Mouse (Mus musculus) intestine, embryonic 14.5 days (tissue): Measurements from ENCODE around the gene Card10. TPM values are rescaled to one million over a fixed set of nuclear protein-coding genes. Genes with fewer than 3 reads are reported as not detected.

Experiments
- ATAC-seq: fragments of 200-750 bp; cut with Nextera tagmentation; replicated peaks from 2 replicates; pipeline ENCODE4 v1.8.0; 2017; ENCODE audit warnings: low read depth, moderate number of reproducible peaks, moderate TSS enrichment, moderate library complexity; ENCODE audit not compliant: low FRiP score, low TSS enrichment
- DNase-seq: peaks from one replicate; pipeline ENCODE4 v3.0.0-alpha.2; 2018; ENCODE audit warnings: low spot score
- H3K27ac ChIP-seq: fragments of 300-500 bp; sonication (generic); 2 replicates; pipeline ENCODE4 v1.5.1; 2014; ENCODE audit warnings: low read depth, mild to moderate bottlenecking, control low read depth
- H3K27me3 ChIP-seq: fragments of 300-500 bp; sonication (generic); replicated peaks from 2 replicates; pipeline ENCODE4 v1.6.1; 2014; ENCODE audit warnings: low read length, control low read depth; ENCODE audit not compliant: control insufficient read depth, insufficient read depth
- H3K36me3 ChIP-seq: fragments of 300-500 bp; sonication (generic); 2 replicates; pipeline ENCODE4 v1.6.1; 2014; ENCODE audit warnings: low read length, control low read depth; ENCODE audit not compliant: control insufficient read depth, insufficient read depth
- H3K4me1 ChIP-seq: fragments of 300-500 bp; sonication (generic); replicated peaks from 2 replicates; pipeline ENCODE4 v1.6.1; 2014; ENCODE audit warnings: low read length, control low read depth, mixed read lengths; ENCODE audit not compliant: control insufficient read depth, insufficient read depth
- H3K4me2 ChIP-seq: fragments of 300-500 bp; sonication (generic); 2 replicates; pipeline ENCODE4 v1.6.1; 2014; ENCODE audit warnings: low read length
- H3K4me3 ChIP-seq: fragments of 300-500 bp; sonication (generic); 2 replicates; pipeline ENCODE4 v1.5.1; 2014; ENCODE audit warnings: low read depth, low read length, control low read depth, mixed read lengths
- H3K9ac ChIP-seq: fragments of 300-500 bp; sonication (generic); 2 replicates; pipeline ENCODE4 v1.6.1; 2014; ENCODE audit warnings: mild to moderate bottlenecking, low read length
- H3K9me3 ChIP-seq: fragments of 300-500 bp; sonication (generic); 2 replicates; pipeline ENCODE4 v1.6.1; 2016; ENCODE audit warnings: low read length, control low read depth; ENCODE audit not compliant: control insufficient read depth
- WGBS: fragments of 180-500 bp; shearing (Covaris S2); extraction: QIAGEN DNeasy Blood & Tissue Kit; methylation state at CpG from one replicate; pipeline ENCODE4 v1.1.7; 2014; 5-methylcytosine and 5-hydroxymethylcytosine counted together
- polyA plus RNA-seq: library from polyadenylated mRNA; unstranded; fragments of >200 nt; fragmentation: Nextera tagmentation; extraction: Ambion mirVana; gene quantifications from 2 replicates; pipeline ENCODE4 v1.2.1, GENCODE M21; 2014

The Card10 gene
- polyA plus RNA-seq, 1 experiment from 2014 or later, result 8.6 TPM

DNA sequence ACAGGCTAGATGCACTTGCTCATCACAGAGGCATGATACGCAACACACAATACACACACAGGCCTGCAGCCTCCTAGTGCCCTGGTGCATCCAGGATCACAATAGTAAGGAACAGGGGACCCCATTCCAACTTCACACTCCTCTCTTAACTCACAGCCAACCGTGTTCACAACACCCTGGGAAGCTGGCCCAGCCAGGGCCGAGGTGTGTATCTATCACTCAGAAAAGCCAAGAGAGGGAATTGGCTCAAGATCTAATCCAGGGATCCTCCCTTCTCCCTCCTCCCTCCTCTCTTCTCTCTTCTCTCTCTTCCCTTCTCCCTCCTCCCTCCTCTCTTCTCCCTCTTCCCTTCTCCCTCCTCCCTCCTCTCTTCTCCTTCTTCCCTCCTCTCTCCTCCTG, 66.7 kb downstream of the Card10 start:
- DNase-seq (no peak), ATAC-seq (no peak)
- 43% methylated on average over 3 of the region's 3 CpGs for WGBS
- Histone ChIP-seq H3K4me1 (no peaks in the 10 kb centered on the region; the same call in 1 of the 2 replicates), H3K4me2 (no peak overlapping the region), H3K4me3 (no peak overlapping the region), H3K36me3 (no peaks in the 10 kb centered on the region), H3K9me3 (no peaks in the 10 kb centered on the region), H3K27me3 (no peaks in the 10 kb centered on the region), H3K27ac (no peak overlapping the region), H3K9ac (no peak overlapping the region)

DNA sequence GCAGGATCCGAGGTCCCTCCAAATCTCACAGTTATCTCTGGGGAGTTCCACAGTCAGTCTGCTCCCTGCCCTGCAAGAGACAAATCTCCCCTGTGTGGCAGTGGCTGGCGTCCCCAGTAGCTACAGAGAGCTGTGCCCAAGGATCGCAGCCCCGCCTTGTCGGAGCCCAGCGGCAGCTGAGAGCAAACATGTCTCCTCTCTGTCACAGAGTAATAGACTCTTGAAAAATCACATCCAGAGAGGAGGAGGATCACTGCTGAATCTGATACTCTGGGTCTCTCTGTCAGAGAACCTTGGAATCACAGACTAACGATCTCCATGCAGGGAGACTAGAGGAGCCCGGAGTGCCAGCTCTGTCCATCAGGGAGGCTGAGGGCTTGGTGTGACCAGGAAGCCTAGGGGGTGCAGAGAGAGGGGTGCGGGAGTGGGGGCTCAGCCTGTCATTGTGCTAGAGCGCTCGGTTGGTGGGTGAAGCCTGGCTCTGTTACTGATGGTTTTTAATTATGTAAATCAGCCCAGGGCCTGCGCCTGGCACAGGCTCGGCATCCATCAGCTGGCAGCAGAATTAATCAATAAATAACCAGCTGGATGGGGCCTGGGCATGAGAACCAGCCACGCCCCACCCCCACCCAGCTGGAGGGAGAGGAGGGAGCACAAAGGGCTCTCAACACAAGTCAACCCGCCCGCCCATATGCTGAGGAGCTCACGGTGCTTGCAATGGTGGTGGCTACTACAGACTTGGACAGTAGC, 67.2 kb downstream of the Card10 start:
- Histone ChIP-seq H3K4me1 (no peaks in the 10 kb centered on the region; the same call in 1 of the 2 replicates), H3K27ac (no peak overlapping the region; the same call in 1 of the 2 replicates), H3K4me3 (no peak overlapping the region), H3K27me3 (no peaks in the 10 kb centered on the region), H3K36me3 (no peaks in the 10 kb centered on the region), H3K9me3 (no peaks in the 10 kb centered on the region), H3K4me2 (no peak overlapping the region), H3K9ac (no peak overlapping the region)
- ATAC-seq (no peak), DNase-seq (no peak)
- 31% methylated on average over 17 of the region's 17 CpGs for WGBS

GRCm38 (mm10) chr15:78731830-78732229, 71.0 kb downstream of the Card10 start:
- no peak overlapping the region for H3K9ac ChIP-seq
- 67% methylated on average over 4 of the region's 4 CpGs for WGBS
- no peaks in the 10 kb centered on the region for H3K36me3 ChIP-seq
- no peak overlapping the region for H3K27ac ChIP-seq
- H3K4me3 ChIP-seq, result no peak overlapping the region
- ATAC-seq (no peak), DNase-seq (no peak)
- no peak overlapping the region for H3K4me2 ChIP-seq
- no peaks in the 10 kb centered on the region for H3K27me3 ChIP-seq
- no peaks in the 10 kb centered on the region for H3K9me3 ChIP-seq
- H3K4me1 ChIP-seq, result no peaks in the 10 kb centered on the region; the same call in 1 of the 2 replicates

- H3K27me3 ChIP-seq, result no peaks in the 10 kb centered on the region
- H3K4me3 ChIP-seq, result no peak overlapping the region
- H3K9ac ChIP-seq, result no peak overlapping the region
- no peaks in the 10 kb centered on the region for H3K9me3 ChIP-seq
- H3K27ac ChIP-seq, result no peak overlapping the region
- no peak for DNase-seq
- H3K4me2 ChIP-seq, result no peak overlapping the region
- ATAC-seq, result no peak
- H3K4me1 ChIP-seq, result no peaks in the 10 kb centered on the region; the same call in 1 of the 2 replicates
- H3K36me3 ChIP-seq, result no peaks in the 10 kb centered on the region
- 77% methylated on average over 12 of the region's 12 CpGs for WGBS
Measured at GRCm38 (mm10) chr15:78730315-78731049, 72.4 kb downstream of the Card10 start.

DNA sequence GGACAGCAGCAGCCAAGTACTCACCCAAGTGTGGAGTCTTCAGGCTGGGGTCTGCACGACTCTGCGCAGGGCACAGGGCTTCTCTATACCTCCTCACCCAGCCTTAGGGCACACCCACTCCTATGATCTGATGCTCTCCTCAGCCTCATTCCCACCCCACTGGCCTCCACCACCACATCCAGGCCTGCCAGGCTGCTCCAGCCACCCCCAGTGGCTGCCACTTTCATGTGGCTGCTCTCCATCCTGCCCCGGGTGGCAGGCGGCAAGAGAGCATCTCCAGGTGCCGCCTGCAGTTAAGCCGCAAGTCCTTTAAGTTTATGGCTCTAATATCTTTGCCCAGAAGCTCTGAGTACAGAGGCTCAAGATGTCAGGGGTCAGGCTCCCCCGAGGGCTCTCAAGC, 76.1 kb downstream of the Card10 start:
- Histone ChIP-seq H3K4me2 (no peak overlapping the region), H3K27ac (no peak overlapping the region), H3K4me3 (no peak overlapping the region), H3K27me3 (no peaks in the 10 kb centered on the region), H3K9me3 (no peaks in the 10 kb centered on the region), H3K36me3 (no peaks in the 10 kb centered on the region), H3K9ac (no peak overlapping the region), H3K4me1 (no peaks in the 10 kb centered on the region)
- ATAC-seq (no peak), DNase-seq (no peak)
- WGBS, result 46% methylated on average over 7 of the region's 7 CpGs

Other genes with a start within 250 kb of the Card10 start
- gene Rac2, start 230.3 kb downstream of the Card10 start, polyA plus RNA-seq, result 16.7 and 17.5 TPM in 2 replicates
- gene Cyth4, start 206.0 kb downstream of the Card10 start, polyA plus RNA-seq, result 3.5 and 4.3 TPM in 2 replicates
- 0.03 TPM in 1 of 2 replicates, not detected in the other for gene Elfn2, start 84.3 kb downstream of the Card10 start, polyA plus RNA-seq
- 18.4 and 19.1 TPM in 2 replicates for gene Mfng, start 29.6 kb downstream of the Card10 start, polyA plus RNA-seq
- gene Cdc42ep1, start 39.6 kb upstream of the Card10 start, polyA plus RNA-seq, result 44.9 and 45.7 TPM in 2 replicates
- gene Lgals2, start 52.5 kb upstream of the Card10 start, polyA plus RNA-seq, result 776 and 848 TPM in 2 replicates
- 38.1 and 44.4 TPM in 2 replicates for gene Gga1, start 74.1 kb upstream of the Card10 start, polyA plus RNA-seq
- gene Gm49510, start 96.6 kb upstream of the Card10 start, polyA plus RNA-seq, result 0.62 and 0.86 TPM in 2 replicates
- 30.2 and 35.5 TPM in 2 replicates for gene Sh3bp1, start 96.7 kb upstream of the Card10 start, polyA plus RNA-seq
- gene Pdxp, start 110.9 kb upstream of the Card10 start, polyA plus RNA-seq, result 16.3 and 17.5 TPM in 2 replicates
- gene Lgals1, start 123.7 kb upstream of the Card10 start, polyA plus RNA-seq, result 1,194 and 1,197 TPM in 2 replicates
- gene Nol12, start 131.9 kb upstream of the Card10 start, polyA plus RNA-seq, result 46.0 and 53.5 TPM in 2 replicates
- 49.0 and 52.2 TPM in 2 replicates for gene Triobp, start 144.7 kb upstream of the Card10 start, polyA plus RNA-seq
- 160 and 192 TPM in 2 replicates for gene H1f0, start 225.4 kb upstream of the Card10 start, polyA plus RNA-seq
- gene Galr3, start 238.8 kb upstream of the Card10 start, polyA plus RNA-seq, result 1.0 and 1.1 TPM in 2 replicates